Mouse (Mus musculus): ENCODE results near the gene G3bp1. TPM values are rescaled to one million over a fixed set of nuclear protein-coding genes. Genes with fewer than 3 reads are reported as not detected.

Gene G3bp1
- polyA plus RNA-seq, 1 experiment, result 4.2 TPM

DNA sequence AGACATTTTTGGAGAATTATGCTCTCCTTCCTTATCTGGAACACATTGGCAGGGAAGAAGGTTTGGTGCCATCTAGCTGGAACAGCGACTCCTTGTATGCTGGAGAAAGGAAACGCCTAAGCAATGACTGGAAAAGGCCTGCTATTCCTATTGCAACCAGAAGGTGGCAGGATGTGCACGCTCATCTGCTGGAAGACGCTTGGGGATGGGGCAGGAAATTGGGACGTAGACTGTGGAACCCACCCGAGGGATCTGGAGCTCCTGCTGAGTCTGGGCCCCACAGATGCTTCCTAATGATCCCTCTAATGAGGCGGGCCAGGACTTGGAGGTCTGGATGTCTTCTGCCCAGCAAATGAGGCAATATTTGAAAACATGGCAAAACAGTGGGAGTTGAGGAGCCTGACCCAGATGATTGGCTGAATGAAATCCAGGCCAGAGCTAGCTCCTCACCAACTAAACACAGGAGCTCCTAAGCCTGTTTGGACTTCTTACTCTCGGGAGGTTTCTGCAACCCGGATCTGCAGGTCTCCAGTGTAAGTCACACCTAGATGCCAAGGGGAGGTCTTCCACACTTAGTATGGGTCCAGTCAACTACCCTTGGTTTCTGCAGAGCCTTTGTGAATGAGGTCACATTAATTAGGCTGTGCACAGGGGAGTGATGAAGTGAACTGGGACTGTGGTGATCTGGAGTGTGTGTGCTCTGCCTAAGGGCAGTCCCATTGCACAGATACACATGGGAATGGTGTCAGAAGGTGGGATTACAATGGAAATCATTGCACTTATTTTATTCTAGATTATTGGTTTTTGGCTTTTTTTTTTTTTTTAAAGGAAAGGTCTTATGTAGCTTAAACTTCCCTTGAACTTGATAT lies 49.6 kb downstream of the G3bp1 start:
- no peaks in the 10 kb centered on the region for H3K9me3 ChIP-seq (ENCODE audit: control insufficient read depth, low read length)
- no peak for TF ChIP-seq TAL1 (IDR thresholded peaks at IDR 0.05; ENCODE audit: low read length)
- no peak for TF ChIP-seq GATA1 (IDR thresholded peaks at IDR 0.05; ENCODE audit: low read length)
- H3K4me3 ChIP-seq (replicated peaks), result no peak overlapping the region
- no peaks in the 10 kb centered on the region for H3K4me1 ChIP-seq (ENCODE audit: control insufficient read depth)
- no peaks in the 10 kb centered on the region for H3K27me3 ChIP-seq (ENCODE audit: control insufficient read depth)
- no peaks in the 10 kb centered on the region for H3K36me3 ChIP-seq (ENCODE audit: control insufficient read depth)

DNA sequence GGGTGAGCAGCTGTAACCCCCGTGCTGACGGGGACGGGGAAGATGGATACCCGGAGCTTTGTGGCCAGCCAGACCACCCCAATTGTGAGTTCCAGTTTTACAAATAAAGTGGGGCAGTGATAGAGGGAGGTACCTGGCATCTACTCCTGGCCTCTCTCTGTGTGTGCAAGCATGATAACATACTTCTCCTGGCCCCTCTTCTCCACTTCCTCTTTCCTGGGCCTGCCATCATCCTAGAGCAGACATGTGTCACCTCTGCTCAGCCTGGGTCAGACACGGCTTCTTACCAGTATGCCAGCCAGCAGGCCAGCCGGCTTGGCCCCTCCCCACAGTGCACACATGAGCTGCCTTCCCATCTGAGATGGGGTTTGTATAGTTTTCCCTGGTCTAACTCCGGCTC lies 61.3 kb downstream of the G3bp1 start:
- Histone ChIP-seq H3K36me3 (ENCODE audit: control insufficient read depth) (no peaks in the 10 kb centered on the region), H3K4me1 (ENCODE audit: control insufficient read depth) (no peaks in the 10 kb centered on the region), H3K9me3 (ENCODE audit: control insufficient read depth, low read length) (no peaks in the 10 kb centered on the region), H3K4me3 (replicated peaks) (no peak overlapping the region), H3K27me3 (ENCODE audit: control insufficient read depth) (no peaks in the 10 kb centered on the region)
- no peak for TF ChIP-seq TAL1 (IDR thresholded peaks at IDR 0.05; ENCODE audit: low read length)
- TF ChIP-seq GATA1 (IDR thresholded peaks at IDR 0.05; ENCODE audit: low read length), result no peak

DNA sequence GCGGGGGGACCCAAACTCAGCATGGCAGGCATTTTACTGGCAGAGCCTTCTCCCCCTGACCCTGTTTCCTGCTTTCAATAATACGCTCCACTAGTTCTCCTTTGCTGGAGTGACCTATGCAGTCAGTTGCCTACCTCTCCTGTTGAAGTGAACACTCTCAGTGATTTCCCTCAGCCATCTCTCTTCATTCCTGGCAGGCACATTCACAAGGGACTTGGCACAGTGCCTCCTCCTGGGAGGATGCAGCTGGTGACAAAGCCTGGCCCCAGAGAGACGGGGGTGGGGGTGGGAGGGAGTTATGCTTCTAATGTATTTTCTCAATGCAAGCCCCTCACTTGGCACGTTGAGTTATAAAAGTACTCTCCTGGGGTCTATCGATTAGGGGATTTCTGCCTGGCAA lies 63.9 kb downstream of the G3bp1 start:
- Histone ChIP-seq H3K27me3 (ENCODE audit: control insufficient read depth) (no peaks in the 10 kb centered on the region), H3K36me3 (ENCODE audit: control insufficient read depth) (no peaks in the 10 kb centered on the region), H3K9me3 (ENCODE audit: control insufficient read depth, low read length) (no peaks in the 10 kb centered on the region), H3K4me3 (replicated peaks) (no peak overlapping the region), H3K4me1 (ENCODE audit: control insufficient read depth) (no peaks in the 10 kb centered on the region)
- TF ChIP-seq TAL1 (IDR thresholded peaks at IDR 0.05; ENCODE audit: low read length) (no peak), GATA1 (IDR thresholded peaks at IDR 0.05; ENCODE audit: low read length) (no peak)

DNA sequence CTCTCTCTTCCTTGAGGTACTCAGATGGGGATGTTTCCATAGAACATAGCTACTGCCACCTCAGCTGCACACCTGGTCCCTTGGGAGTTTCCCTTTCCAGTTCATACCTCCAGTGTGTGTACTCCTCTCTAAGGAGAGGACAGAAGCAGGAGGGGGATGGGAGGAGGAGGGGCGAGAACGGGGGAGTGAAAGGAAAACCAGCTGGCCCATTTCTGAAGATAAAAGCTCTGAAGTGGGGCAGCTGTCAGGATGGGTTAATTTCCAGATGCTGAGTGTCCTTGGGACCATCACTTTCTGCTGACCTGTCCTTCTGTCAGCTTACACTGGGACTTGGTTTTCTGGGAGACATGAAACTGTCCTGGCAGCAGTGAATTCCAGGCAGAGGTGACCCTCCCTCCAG lies 65.3 kb downstream of the G3bp1 start:
- Histone ChIP-seq H3K9me3 (ENCODE audit: control insufficient read depth, low read length) (no peaks in the 10 kb centered on the region), H3K4me3 (replicated peaks) (no peak overlapping the region), H3K36me3 (ENCODE audit: control insufficient read depth) (no peaks in the 10 kb centered on the region), H3K4me1 (ENCODE audit: control insufficient read depth) (no peaks in the 10 kb centered on the region), H3K27me3 (ENCODE audit: control insufficient read depth) (no peaks in the 10 kb centered on the region)
- TF ChIP-seq TAL1 (IDR thresholded peaks at IDR 0.05; ENCODE audit: low read length), result no peak
- TF ChIP-seq GATA1 (IDR thresholded peaks at IDR 0.05; ENCODE audit: low read length), result no peak

DNA sequence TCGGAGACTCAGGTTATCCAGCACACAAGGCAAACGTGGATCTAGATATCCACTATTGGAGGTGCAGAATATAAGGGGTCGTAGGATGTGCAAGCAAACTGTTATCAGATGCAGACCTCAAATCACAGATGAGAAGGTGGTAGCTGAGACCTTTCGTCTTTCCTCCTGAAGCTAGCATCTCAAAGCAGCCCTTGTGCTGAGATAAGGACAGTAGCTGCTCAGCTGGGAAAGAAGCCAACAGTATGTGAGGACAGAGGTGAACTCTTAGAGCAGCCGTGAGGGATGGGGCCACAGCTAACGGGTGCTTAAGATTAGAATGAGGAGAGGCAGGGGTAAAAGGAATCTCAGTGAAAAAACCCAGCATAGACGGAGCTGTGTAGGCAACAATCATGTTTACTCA lies 72.6 kb downstream of the G3bp1 start:
- Histone ChIP-seq H3K36me3 (ENCODE audit: control insufficient read depth) (no peaks in the 10 kb centered on the region), H3K27me3 (ENCODE audit: control insufficient read depth) (no peaks in the 10 kb centered on the region), H3K4me1 (ENCODE audit: control insufficient read depth) (no peaks in the 10 kb centered on the region), H3K9me3 (ENCODE audit: control insufficient read depth, low read length) (no peaks in the 10 kb centered on the region), H3K4me3 (replicated peaks) (no peak overlapping the region)
- TF ChIP-seq GATA1 (IDR thresholded peaks at IDR 0.05; ENCODE audit: low read length), result no peak
- TF ChIP-seq TAL1 (IDR thresholded peaks at IDR 0.05; ENCODE audit: low read length), result no peak

DNA sequence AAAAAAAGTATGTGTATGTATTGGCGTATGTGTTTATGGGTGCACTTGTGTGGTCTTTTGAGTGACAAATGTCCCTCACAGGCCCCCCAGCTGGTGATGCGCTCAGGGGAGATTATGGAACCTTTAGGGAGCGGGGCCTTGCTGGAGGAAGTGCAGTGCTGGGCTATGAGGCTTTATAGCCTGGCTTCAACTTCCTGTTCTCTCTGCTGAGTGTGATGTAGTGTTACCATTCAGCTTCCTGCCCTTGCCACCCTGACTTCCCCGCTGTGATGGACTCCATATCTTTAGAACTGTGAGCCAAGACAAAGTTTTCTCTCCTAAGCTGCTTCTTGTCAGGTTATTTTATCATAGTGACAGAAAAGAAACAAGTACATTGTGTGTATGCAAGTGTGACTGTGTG lies 73.2 kb downstream of the G3bp1 start:
- H3K4me3 ChIP-seq (replicated peaks), result no peak overlapping the region
- H3K27me3 ChIP-seq (ENCODE audit: control insufficient read depth), result no peaks in the 10 kb centered on the region
- no peaks in the 10 kb centered on the region for H3K9me3 ChIP-seq (ENCODE audit: control insufficient read depth, low read length)
- H3K4me1 ChIP-seq (ENCODE audit: control insufficient read depth), result no peaks in the 10 kb centered on the region
- TF ChIP-seq GATA1 (IDR thresholded peaks at IDR 0.05; ENCODE audit: low read length), result no peak
- no peak for TF ChIP-seq TAL1 (IDR thresholded peaks at IDR 0.05; ENCODE audit: low read length)
- H3K36me3 ChIP-seq (ENCODE audit: control insufficient read depth), result no peaks in the 10 kb centered on the region

DNA sequence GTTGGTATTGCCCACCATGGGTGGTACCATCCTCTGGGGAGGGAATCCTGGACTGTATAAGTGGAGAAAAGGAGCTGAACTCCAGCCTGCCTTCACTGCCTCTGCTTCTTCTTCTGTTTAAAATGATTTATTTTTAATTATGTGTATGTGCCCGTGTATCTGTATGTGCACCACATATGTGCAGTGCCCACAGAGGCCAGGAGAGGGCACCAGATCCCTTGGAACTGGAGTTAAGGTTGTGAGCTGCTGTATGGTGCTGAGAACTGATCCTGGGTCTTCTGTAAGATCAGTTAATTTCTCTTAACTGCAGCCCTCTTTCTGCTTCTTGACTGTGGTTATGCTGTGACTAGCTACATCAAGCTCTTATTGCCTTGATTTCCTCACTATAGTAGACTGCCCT lies 76.2 kb downstream of the G3bp1 start:
- Histone ChIP-seq H3K4me3 (replicated peaks) (no peak overlapping the region), H3K36me3 (ENCODE audit: control insufficient read depth) (no peaks in the 10 kb centered on the region), H3K9me3 (ENCODE audit: control insufficient read depth, low read length) (no peaks in the 10 kb centered on the region), H3K4me1 (ENCODE audit: control insufficient read depth) (no peaks in the 10 kb centered on the region), H3K27me3 (ENCODE audit: control insufficient read depth) (no peaks in the 10 kb centered on the region)
- TF ChIP-seq TAL1 (IDR thresholded peaks at IDR 0.05; ENCODE audit: low read length) (no peak), GATA1 (IDR thresholded peaks at IDR 0.05; ENCODE audit: low read length) (no peak)

Other genes starting within 250 kb of the G3bp1 start
- not detected in 2 replicates for gene Fat2, start 133.1 kb upstream of the G3bp1 start, polyA plus RNA-seq (2012)
- 0.17 and 0.32 TPM in 2 replicates for gene Sparc, start 46.5 kb upstream of the G3bp1 start, polyA plus RNA-seq (2012)
- 3.6 and 15.0 TPM in 2 replicates for gene Atox1, start 8.4 kb upstream of the G3bp1 start, polyA plus RNA-seq (2012)
- not detected in 2 replicates for gene Glra1, start 138.5 kb downstream of the G3bp1 start, polyA plus RNA-seq (2012)